Mouse (Mus musculus) cortical plate, adult 2 months (tissue): ENCODE measurements around the gene Ppm1e.

Experiments
- CTCF ChIP-seq: fragments of 200-500 bp; IDR thresholded peaks from 2 replicates; pipeline ENCODE4 v1.5.1; 2011; ENCODE audit warnings: mild to moderate bottlenecking, control low read depth, low read length; ENCODE audit not compliant: insufficient read depth; ENCODE audit errors: extremely low read depth
- POLR2A ChIP-seq: fragments of 200-500 bp; IDR thresholded peaks from 2 replicates; pipeline ENCODE4 v1.6.1; 2011; ENCODE audit warnings: mild to moderate bottlenecking, low read length, control low read depth; ENCODE audit not compliant: insufficient read depth; ENCODE audit errors: extremely low read depth

GRCm38 (mm10) chr11:87367061-87367460, 8.2 kb upstream of the Ppm1e start:
- no peak for TF ChIP-seq CTCF
- TF ChIP-seq POLR2A = no peak
